Mouse (Mus musculus) lung, embryonic 16.5 days (tissue): ENCODE data around the gene Slc8a3. TPM values are rescaled to one million over a fixed set of nuclear protein-coding genes. Genes with fewer than 3 reads are reported as not detected.

ENCODE experiments used
- ATAC-seq: fragments of 200-750 bp; cut with Nextera tagmentation; 2 replicates; pipeline ENCODE4 v1.8.0; 2017; ENCODE audit warnings: low read depth, mild to moderate bottlenecking, moderate library complexity
- H3K27ac ChIP-seq: fragments of 300-500 bp; sonication (generic); 2 replicates; pipeline ENCODE4 v1.5.1; 2014; ENCODE audit warnings: mild to moderate bottlenecking, control low read depth, low read length
- H3K27me3 ChIP-seq: fragments of 300-500 bp; sonication (generic); 2 replicates; pipeline ENCODE4 v1.6.1; 2014; ENCODE audit warnings: low read depth, low read length, mixed read lengths; ENCODE audit not compliant: control insufficient read depth, insufficient read depth
- H3K36me3 ChIP-seq: fragments of 300-500 bp; sonication (generic); 2 replicates; pipeline ENCODE4 v1.6.1; 2014; ENCODE audit warnings: low read length; ENCODE audit not compliant: control insufficient read depth, insufficient read depth
- H3K4me1 ChIP-seq: fragments of 300-500 bp; sonication (generic); replicated peaks from 2 replicates; pipeline ENCODE4 v1.6.1; 2014; ENCODE audit warnings: low read length, mixed read lengths; ENCODE audit not compliant: control insufficient read depth, insufficient read depth
- H3K4me2 ChIP-seq: fragments of 300-500 bp; sonication (generic); 2 replicates; pipeline ENCODE4 v1.6.1; 2014; ENCODE audit warnings: low read depth, low read length, control low read depth
- H3K4me3 ChIP-seq: fragments of 300-500 bp; sonication (generic); 2 replicates; pipeline ENCODE4 v1.5.1; 2014; ENCODE audit warnings: mild to moderate bottlenecking, low read length, control low read depth
- H3K9ac ChIP-seq: fragments of 300-500 bp; sonication (generic); 2 replicates; pipeline ENCODE4 v1.6.1; 2014; ENCODE audit warnings: low read length, control low read depth
- H3K9me3 ChIP-seq: fragments of 300-500 bp; sonication (generic); 2 replicates; pipeline ENCODE4 v1.6.1; 2016; ENCODE audit warnings: low read length; ENCODE audit not compliant: control insufficient read depth
- WGBS: fragments of 180-500 bp; shearing (Covaris S2); extraction: QIAGEN DNeasy Blood & Tissue Kit; methylation state at CpG from one replicate; pipeline ENCODE4 v1.1.7; 2014; 5-methylcytosine and 5-hydroxymethylcytosine counted together
- polyA plus RNA-seq: library from polyadenylated mRNA; unstranded; fragments of >200 nt; fragmentation: Nextera tagmentation; extraction: Ambion mirVana; gene quantifications from 2 replicates; pipeline ENCODE4 v1.2.1, GENCODE M21; 2015

Slc8a3 gene
- polyA plus RNA-seq, 1 experiment from 2014 or later, result 0.69 TPM

DNA sequence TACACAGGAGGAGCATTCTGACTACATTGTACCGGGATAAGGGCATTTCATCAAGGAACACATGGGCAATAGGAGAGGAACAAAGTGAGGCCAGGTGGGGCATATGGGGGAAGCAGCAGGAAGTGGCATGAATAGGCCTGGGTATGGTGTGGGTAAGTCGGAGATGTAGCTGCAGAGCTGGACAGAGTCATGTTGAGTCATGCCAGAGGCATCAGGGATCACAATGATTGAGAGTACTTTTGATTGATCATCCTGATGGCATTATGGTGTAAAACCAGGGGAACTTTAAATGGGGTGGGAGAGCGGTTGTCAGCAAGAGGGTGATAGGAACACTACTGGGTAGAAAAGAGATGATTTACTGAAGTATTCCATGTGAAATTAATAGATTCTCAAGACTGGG lies 160.0 kb downstream of the Slc8a3 start:
- Histone ChIP-seq H3K27ac (no peak overlapping the region), H3K36me3 (no peaks in the 10 kb centered on the region), H3K9me3 (no peaks in the 10 kb centered on the region), H3K4me1 (no peaks in the 10 kb centered on the region), H3K4me2 (no peak overlapping the region), H3K4me3 (no peak overlapping the region), H3K9ac (no peak overlapping the region), H3K27me3 (no peaks in the 10 kb centered on the region)
- 79% methylated on average over 3 of the region's 3 CpGs for WGBS
- no peak for ATAC-seq

DNA sequence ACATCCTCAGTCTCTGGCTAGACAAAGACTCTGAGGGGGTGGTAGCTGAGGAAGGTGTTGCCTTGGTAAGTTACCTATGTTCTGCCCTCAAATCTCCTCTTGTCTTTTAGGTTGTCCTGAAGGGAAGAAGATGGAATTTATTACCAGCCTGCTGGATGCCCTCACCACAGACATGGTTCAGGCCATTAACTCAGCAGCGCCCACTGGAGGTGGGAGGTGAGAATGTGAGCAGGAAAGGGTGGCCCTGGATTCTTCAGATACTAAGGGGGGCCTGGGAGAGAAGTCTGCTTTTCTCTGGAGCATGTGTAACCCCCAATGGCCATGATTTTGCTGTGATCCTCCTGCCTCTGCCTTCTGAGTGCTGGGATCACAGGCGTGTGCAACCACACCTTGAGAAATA lies 162.9 kb downstream of the Slc8a3 start:
- Histone ChIP-seq H3K4me3 (no peak overlapping the region), H3K36me3 (no peaks in the 10 kb centered on the region), H3K9me3 (no peaks in the 10 kb centered on the region), H3K9ac (no peak overlapping the region), H3K27ac (no peak overlapping the region), H3K27me3 (no peaks in the 10 kb centered on the region), H3K4me1 (no peaks in the 10 kb centered on the region), H3K4me2 (no peak overlapping the region)
- 81% methylated on average over 2 of the region's 2 CpGs for WGBS
- no peak for ATAC-seq

DNA sequence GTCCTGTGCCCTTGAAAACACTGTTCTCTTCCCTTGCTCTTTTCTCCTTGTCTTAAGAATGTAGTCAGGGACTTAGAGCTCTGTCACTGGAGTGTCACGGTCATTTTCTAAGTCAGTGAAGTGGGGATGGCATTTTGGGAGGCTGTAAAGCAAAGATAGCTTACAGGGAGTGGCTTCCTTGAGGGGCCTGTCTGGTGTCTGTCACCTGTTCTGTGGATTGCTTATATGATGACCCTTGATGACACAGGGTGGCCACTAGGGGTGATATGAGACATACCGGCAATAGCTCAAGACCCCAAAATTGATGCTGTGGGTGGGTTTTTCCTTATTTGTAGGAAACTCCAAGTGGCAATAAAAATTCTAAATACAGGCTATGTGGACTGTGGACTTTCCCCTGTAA lies 164.5 kb downstream of the Slc8a3 start:
- ATAC-seq, result no peak
- Histone ChIP-seq H3K27me3 (no peaks in the 10 kb centered on the region), H3K27ac (no peak overlapping the region), H3K4me3 (no peak overlapping the region), H3K36me3 (no peaks in the 10 kb centered on the region), H3K9me3 (no peaks in the 10 kb centered on the region), H3K4me2 (no peak overlapping the region), H3K9ac (no peak overlapping the region), H3K4me1 (no peaks in the 10 kb centered on the region)
- WGBS, result 67% methylated on average over 2 of the region's 2 CpGs

DNA sequence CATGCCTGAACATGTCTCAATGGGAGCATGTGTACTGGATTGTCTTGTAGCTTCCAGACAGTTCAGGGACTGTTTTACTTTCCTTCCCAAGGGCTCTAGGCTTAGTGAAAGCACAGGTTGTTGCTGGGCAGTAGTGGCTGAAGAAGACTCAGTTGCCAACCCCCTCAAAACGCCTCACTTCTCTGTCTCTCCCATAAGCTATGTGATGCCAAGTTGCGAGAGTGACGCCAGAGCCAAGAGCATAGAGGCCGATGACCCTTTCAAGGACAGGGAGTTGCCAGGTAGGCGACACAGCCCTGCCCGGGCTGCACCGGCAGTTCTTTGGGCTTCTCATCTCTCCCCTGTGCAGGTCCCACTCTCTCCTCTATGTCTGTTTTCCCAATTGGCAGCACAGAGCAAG lies 164.9 kb downstream of the Slc8a3 start:
- no peak overlapping the region for H3K27ac ChIP-seq

DNA sequence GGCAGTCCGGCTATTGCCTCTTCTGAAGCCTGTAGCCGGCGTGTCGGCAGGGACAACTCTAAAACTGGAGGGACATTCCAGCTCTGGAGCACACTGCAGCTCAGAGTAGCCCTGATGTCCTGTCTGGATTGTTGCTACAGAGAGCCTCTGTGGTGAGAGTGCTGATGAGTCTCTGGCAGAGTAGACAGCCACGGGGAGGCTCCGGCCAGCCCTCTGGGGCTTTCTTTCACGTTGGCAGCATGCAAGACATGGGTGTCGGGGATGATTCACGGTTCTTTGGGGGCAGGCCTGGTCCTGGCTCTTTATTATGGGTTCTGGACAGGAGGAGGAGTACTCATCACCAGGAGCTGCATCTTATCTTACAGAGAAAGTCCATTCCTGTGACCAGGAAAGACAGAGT lies 165.8 kb downstream of the Slc8a3 start:
- ATAC-seq, result no peak
- no peaks in the 10 kb centered on the region for H3K27me3 ChIP-seq
- no peak overlapping the region for H3K4me3 ChIP-seq
- H3K4me2 ChIP-seq, result no peak overlapping the region
- no peaks in the 10 kb centered on the region for H3K4me1 ChIP-seq
- no peak overlapping the region for H3K9ac ChIP-seq
- no peak overlapping the region for H3K27ac ChIP-seq
- no peaks in the 10 kb centered on the region for H3K36me3 ChIP-seq
- WGBS, result 75% methylated on average over 9 of the region's 9 CpGs
- H3K9me3 ChIP-seq, result no peaks in the 10 kb centered on the region

More for the DNA sequence above, 164.9 kb downstream of the Slc8a3 start:
- Histone ChIP-seq H3K4me1 (no peaks in the 10 kb centered on the region), H3K4me3 (no peak overlapping the region), H3K9me3 (no peaks in the 10 kb centered on the region), H3K27me3 (no peaks in the 10 kb centered on the region), H3K36me3 (no peaks in the 10 kb centered on the region), H3K9ac (no peak overlapping the region), H3K4me2 (no peak overlapping the region)
- 92% methylated on average over 7 of the region's 7 CpGs for WGBS
- no peak for ATAC-seq

DNA sequence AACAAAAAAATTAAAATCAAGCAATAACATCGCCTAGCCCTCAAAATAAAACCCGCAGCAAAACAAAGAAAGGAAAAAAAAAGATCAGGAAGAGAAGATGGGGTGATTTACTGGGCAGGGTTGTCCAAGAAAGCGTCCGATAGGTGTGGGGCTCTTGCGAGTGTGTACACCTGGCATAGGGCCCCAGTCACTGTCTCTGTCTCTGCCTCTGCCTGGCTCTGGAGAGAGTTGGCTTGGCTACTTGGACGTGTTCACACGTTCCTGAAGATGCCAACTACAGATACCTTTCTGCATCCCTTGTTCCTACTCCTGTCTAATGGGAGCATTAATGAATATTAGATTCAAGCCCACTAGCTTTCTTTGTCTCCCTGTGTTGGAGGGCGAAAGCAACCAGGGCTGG lies 166.4 kb downstream of the Slc8a3 start:
- 74% methylated on average over 8 of the region's 8 CpGs for WGBS
- H3K27ac ChIP-seq, result no peak overlapping the region
- no peak overlapping the region for H3K9ac ChIP-seq
- ATAC-seq, result no peak
- no peaks in the 10 kb centered on the region for H3K27me3 ChIP-seq
- H3K9me3 ChIP-seq, result no peaks in the 10 kb centered on the region
- H3K4me3 ChIP-seq, result no peak overlapping the region
- no peaks in the 10 kb centered on the region for H3K4me1 ChIP-seq
- H3K36me3 ChIP-seq, result no peaks in the 10 kb centered on the region
- no peak overlapping the region for H3K4me2 ChIP-seq

DNA sequence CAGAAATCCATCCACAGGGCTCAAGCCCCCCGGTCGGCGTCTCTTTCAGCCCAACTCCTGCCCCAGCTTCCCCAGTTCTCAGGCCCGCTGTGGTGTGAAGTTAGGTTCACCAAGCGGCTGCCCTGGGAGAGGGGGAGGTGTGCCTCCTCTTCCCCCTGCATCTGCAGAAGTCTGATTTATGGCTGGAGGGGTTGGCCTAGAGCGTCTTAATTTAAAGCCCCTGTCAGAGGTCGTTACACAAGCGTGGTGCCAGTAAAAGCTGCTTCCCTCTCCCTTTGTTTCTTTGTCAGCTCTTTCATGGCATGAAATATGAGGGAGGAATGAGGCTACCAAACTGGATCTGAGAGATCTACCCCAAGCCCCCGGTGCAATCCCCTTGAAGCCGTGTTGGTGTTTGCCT lies 166.9 kb downstream of the Slc8a3 start:
- H3K27ac ChIP-seq, result no peak overlapping the region
- H3K4me2 ChIP-seq, result no peak overlapping the region
- H3K9ac ChIP-seq, result no peak overlapping the region
- no peak for ATAC-seq
- WGBS, result 33% methylated on average over 10 of the region's 10 CpGs
- H3K4me1 ChIP-seq, result no peaks in the 10 kb centered on the region
- no peaks in the 10 kb centered on the region for H3K9me3 ChIP-seq
- H3K4me3 ChIP-seq, result no peak overlapping the region
- no peaks in the 10 kb centered on the region for H3K27me3 ChIP-seq
- no peaks in the 10 kb centered on the region for H3K36me3 ChIP-seq

DNA sequence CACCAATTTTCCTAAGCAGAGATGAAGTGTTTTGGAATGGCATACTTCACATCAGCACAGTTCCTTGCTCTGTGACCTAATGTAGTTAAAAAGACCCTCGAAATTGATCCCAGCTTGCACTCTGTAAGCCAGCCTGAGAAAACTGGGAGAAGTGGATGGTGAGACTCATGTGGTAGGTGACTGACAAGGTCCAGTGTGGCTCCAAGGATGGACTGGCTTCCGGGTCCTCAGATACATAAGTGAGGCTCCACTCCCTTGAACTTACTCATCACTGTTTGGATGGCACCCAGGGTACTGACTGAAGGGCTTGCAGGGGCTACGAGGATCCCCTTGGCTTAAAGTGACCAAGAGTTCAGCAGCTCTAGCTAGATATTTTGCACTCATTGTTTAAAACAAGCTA lies 169.4 kb downstream of the Slc8a3 start:
- WGBS, result 70% methylated on average over 3 of the region's 3 CpGs
- ATAC-seq, result no peak
- H3K27me3 ChIP-seq, result no peaks in the 10 kb centered on the region

DNA sequence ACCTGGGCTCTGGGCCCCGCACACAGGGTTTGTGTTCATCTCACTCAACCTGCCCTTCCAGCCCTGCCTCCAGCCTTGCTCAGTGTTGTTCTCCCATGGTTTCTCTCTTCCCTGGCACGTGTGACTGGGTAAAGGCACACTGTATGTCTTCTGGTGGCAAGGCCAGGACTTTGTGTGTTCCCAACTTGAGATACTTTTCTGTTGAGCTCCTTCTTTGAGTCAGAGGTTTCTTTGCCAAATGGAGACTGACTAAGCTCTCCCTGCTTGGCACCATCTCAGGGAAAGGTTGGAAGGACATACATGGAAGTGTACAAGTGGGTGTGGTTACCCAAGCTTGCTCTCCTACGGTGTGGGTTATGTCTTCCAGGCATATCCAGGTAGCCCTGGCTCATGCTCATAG lies 169.8 kb downstream of the Slc8a3 start:
- ATAC-seq, result no peak
- H3K36me3 ChIP-seq, result no peaks in the 10 kb centered on the region
- no peak overlapping the region for H3K27ac ChIP-seq
- H3K4me2 ChIP-seq, result no peak overlapping the region
- H3K9ac ChIP-seq, result no peak overlapping the region
- no peaks in the 10 kb centered on the region for H3K4me1 ChIP-seq
- H3K9me3 ChIP-seq, result no peaks in the 10 kb centered on the region
- H3K27me3 ChIP-seq, result no peaks in the 10 kb centered on the region
- H3K4me3 ChIP-seq, result no peak overlapping the region
- 70% methylated on average over 3 of the region's 3 CpGs for WGBS

More for the DNA sequence above, 169.4 kb downstream of the Slc8a3 start:
- Histone ChIP-seq H3K4me1 (no peaks in the 10 kb centered on the region), H3K27ac (no peak overlapping the region), H3K9me3 (no peaks in the 10 kb centered on the region), H3K36me3 (no peaks in the 10 kb centered on the region), H3K4me2 (no peak overlapping the region), H3K4me3 (no peak overlapping the region), H3K9ac (no peak overlapping the region)

DNA sequence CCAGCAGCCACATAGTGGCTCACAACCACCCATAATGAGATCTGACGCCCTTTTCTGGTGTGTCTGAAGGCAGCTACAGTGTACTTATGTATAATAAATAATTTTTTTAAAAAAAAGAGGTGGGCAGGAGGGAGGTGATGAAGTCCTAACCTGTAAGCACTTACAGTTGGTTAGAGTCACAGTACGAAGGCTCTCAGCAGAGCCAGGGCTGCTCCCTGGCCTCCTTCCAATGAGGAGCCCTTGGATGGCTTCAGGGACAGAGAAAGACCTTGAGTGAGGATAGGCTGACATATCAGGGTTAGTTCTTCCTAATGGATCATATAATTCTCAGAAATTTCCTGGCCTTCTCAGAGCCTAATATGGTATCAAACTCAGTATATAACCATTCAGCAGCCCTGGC lies 171.7 kb downstream of the Slc8a3 start:
- H3K4me1 ChIP-seq, result no peaks in the 10 kb centered on the region
- no peaks in the 10 kb centered on the region for H3K9me3 ChIP-seq
- no peak overlapping the region for H3K27ac ChIP-seq
- WGBS, result 76% methylated on average over 2 of the region's 2 CpGs
- no peaks in the 10 kb centered on the region for H3K27me3 ChIP-seq
- no peak overlapping the region for H3K9ac ChIP-seq
- H3K36me3 ChIP-seq, result no peaks in the 10 kb centered on the region
- H3K4me3 ChIP-seq, result no peak overlapping the region
- no peak overlapping the region for H3K4me2 ChIP-seq
- no peak for ATAC-seq
